Mouse (Mus musculus) small intestine, adult 2 months (tissue): ENCODE results near the gene Nfxl1.

Experiments
- CTCF ChIP-seq: fragments of 200-500 bp; IDR thresholded peaks from 2 replicates; pipeline ENCODE4 v1.5.1; 2012; ENCODE audit warnings: low read depth, mild to moderate bottlenecking, control low read depth, inconsistent platforms, low read length, moderate library complexity, mixed read lengths; ENCODE audit not compliant: insufficient replicate concordance, insufficient read length; ENCODE audit errors: extremely low read depth
- POLR2A ChIP-seq: fragments of 200-500 bp; IDR thresholded peaks from 2 replicates; pipeline ENCODE4 v1.6.1; 2012; ENCODE audit warnings: low read depth, mild to moderate bottlenecking, control low read depth, inconsistent platforms, low read length, moderate library complexity

DNA sequence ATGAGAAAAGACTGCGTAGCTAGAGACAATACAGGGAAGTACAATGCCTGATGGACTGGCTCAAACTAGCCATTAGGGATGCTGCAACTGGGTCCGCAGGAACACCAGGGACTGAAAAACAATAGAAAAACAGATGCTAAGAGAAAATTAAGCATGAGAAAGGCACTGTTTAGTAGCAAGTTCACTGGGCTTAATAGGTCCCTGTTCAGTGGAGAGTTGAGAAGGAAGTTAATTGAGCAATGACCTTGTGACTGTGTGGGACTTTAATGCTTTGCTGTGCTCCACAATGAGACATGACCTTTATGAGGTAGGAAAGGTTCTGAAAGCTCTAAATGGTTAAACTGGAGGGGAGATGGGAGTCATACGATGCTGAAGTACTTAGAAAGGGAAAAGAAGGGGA, 94.6 kb downstream of the Nfxl1 start:
- no peak for TF ChIP-seq POLR2A
- no peak for TF ChIP-seq CTCF
